Mouse (Mus musculus) midbrain, embryonic 10.5 days (tissue): ENCODE measurements around the gene Pusl1. TPM values are rescaled to one million over a fixed set of nuclear protein-coding genes. Genes with fewer than 3 reads are reported as not detected.

Source experiments
- DNase-seq: peaks from one replicate; pipeline ENCODE4 v3.0.0-alpha.2; 2017; ENCODE audit warnings: low spot score
- H3K27ac ChIP-seq: fragments of 300-500 bp; sonication (generic); replicated peaks from 2 replicates; pipeline ENCODE4 v1.5.1; 2016; ENCODE audit warnings: mild to moderate bottlenecking
- H3K27me3 ChIP-seq: fragments of 300-500 bp; sonication (generic); 2 replicates; pipeline ENCODE4 v1.6.1; 2016; ENCODE audit warnings: low read depth, mild to moderate bottlenecking; ENCODE audit not compliant: poor library complexity, severe bottlenecking
- H3K36me3 ChIP-seq: fragments of 300-500 bp; sonication (generic); 2 replicates; pipeline ENCODE4 v1.6.1; 2016; ENCODE audit warnings: mild to moderate bottlenecking, moderate library complexity
- H3K4me1 ChIP-seq: fragments of 300-500 bp; sonication (generic); 2 replicates; pipeline ENCODE4 v1.6.1; 2016
- H3K4me3 ChIP-seq: fragments of 300-500 bp; sonication (generic); 2 replicates; pipeline ENCODE4 v1.5.1; 2016; ENCODE audit warnings: mild to moderate bottlenecking, moderate library complexity
- H3K9me3 ChIP-seq: fragments of 300-500 bp; sonication (generic); replicated peaks from 2 replicates; pipeline ENCODE4 v1.6.1; 2016; ENCODE audit warnings: mild to moderate bottlenecking
- WGBS: fragments of 180-500 bp; shearing (Covaris S2); methylation state at CpG from one replicate; pipeline ENCODE4 v1.1.7; 2016; 5-methylcytosine and 5-hydroxymethylcytosine counted together
- polyA plus RNA-seq: library from polyadenylated mRNA; unstranded; fragments of >200 nt; fragmentation: Nextera tagmentation; extraction: Ambion mirVana; gene quantifications from 2 replicates; pipeline ENCODE4 v1.2.1, GENCODE M21; 2016

Gene Pusl1
- polyA plus RNA-seq, 1 experiment from 2014 or later = 50.7 TPM

- Histone ChIP-seq H3K27ac (no peak overlapping the region), H3K27me3 (0 out of 2 replicates have a peak, but pooled peaks cover 4% of the 10 kb centered on the region), H3K4me3 (peak overlapping the region; percentile 94; the same call in 1 of the 2 replicates), H3K4me1 (peaks cover 37% of the 10 kb centered on the region), H3K36me3 (peaks cover 25% of the 10 kb centered on the region), H3K9me3 (no peaks in the 10 kb centered on the region)
- WGBS = 90% methylated on average over 2 of the region's 2 CpGs
- no peak for DNase-seq
Measured at GRCm38 (mm10) chr4:155849391-155849790, 42.2 kb downstream of the Pusl1 start.

DNA sequence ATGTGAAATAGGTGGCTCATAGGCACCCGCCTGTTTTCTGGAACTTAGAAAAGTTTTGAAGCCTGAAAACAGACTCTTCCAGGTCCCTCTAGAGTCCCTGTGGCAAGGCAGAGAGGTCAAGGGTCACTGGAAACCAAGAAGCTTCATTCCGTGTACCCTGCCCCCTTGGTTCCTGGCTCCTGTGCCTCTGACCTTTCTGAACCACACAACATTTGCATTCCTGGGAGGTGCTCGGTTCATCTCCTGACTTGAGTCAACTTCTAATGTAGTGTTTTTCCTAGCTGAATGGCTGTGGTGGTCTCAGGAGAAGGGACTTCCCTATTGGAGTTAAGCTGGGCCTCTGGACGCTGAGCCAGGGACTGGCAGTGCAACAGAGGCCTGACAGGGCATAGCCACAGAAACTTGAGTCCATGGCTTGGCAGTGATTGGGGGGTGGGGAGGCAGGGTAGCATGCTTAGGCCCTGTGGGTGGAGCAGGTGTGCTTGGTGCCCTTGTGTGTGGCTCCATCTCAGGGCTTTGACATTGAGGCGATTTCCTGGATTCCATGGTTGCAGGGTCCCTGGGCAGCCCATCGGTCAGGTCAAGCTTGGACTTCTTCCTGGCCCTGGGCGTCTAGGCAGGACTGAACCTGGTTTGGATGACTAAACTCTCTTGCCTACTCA lies 43.0 kb downstream of the Pusl1 start:
- Histone ChIP-seq H3K36me3 (peaks cover 23% of the 10 kb centered on the region), H3K9me3 (no peaks in the 10 kb centered on the region), H3K27me3 (0 out of 2 replicates have a peak, but pooled peaks cover 4% of the 10 kb centered on the region), H3K4me3 (peak overlapping the region; percentile 94), H3K27ac (peak overlapping the region; percentile 89), H3K4me1 (peaks cover 37% of the 10 kb centered on the region)
- DNase-seq = no peak
- WGBS = 57% methylated on average over 7 of the region's 7 CpGs

- 1% methylated on average over 69 of the region's 69 CpGs for WGBS
Measured at GRCm38 (mm10) chr4:155847591-155848352, 43.8 kb downstream of the Pusl1 start.

GRCm38 (mm10) chr4:155846871-155847578 lies 44.6 kb downstream of the Pusl1 start, which contains the start of gene Dvl1:
Gene Dvl1 (plus strand): TSS chr4:155847402.
- Histone ChIP-seq H3K27ac (peak within 1 kb of the TSS; percentile 89), H3K4me3 (peak within 1 kb of the TSS; percentile 94), H3K9me3 (no peaks in the 10 kb centered on the region), H3K36me3 (peaks cover 24% of the 10 kb centered on the region), H3K27me3 (peaks cover 17% of the 10 kb centered on the region), H3K4me1 (peaks cover 37% of the 10 kb centered on the region)
- peak; percentile 94 for DNase-seq
- 2% methylated on average over 62 of the region's 65 CpGs for WGBS

More at GRCm38 (mm10) chr4:155847591-155848352, 43.8 kb downstream of the Pusl1 start:
- no peaks in the 10 kb centered on the region for H3K9me3 ChIP-seq
- peaks cover 23% of the 10 kb centered on the region for H3K36me3 ChIP-seq
- H3K27ac ChIP-seq = peak overlapping the region; percentile 89
- peaks cover 10% of the 10 kb centered on the region; the same call in 1 of the 2 replicates for H3K27me3 ChIP-seq
- H3K4me1 ChIP-seq = peaks cover 37% of the 10 kb centered on the region
- no peak for DNase-seq
- peak overlapping the region; percentile 94 for H3K4me3 ChIP-seq

- no peaks in the 10 kb centered on the region for H3K9me3 ChIP-seq
- H3K27ac ChIP-seq = no peak overlapping the region
- H3K27me3 ChIP-seq = peaks cover 36% of the 10 kb centered on the region
- peaks cover 52% of the 10 kb centered on the region for H3K4me1 ChIP-seq
- DNase-seq = no peak
- whole genome bisulfite sequencing = 92% methylated on average over 5 of the region's 5 CpGs
- H3K4me3 ChIP-seq = no peak overlapping the region
- H3K36me3 ChIP-seq = peaks cover 28% of the 10 kb centered on the region
Measured at GRCm38 (mm10) chr4:155843231-155843630, 48.4 kb downstream of the Pusl1 start.

DNA sequence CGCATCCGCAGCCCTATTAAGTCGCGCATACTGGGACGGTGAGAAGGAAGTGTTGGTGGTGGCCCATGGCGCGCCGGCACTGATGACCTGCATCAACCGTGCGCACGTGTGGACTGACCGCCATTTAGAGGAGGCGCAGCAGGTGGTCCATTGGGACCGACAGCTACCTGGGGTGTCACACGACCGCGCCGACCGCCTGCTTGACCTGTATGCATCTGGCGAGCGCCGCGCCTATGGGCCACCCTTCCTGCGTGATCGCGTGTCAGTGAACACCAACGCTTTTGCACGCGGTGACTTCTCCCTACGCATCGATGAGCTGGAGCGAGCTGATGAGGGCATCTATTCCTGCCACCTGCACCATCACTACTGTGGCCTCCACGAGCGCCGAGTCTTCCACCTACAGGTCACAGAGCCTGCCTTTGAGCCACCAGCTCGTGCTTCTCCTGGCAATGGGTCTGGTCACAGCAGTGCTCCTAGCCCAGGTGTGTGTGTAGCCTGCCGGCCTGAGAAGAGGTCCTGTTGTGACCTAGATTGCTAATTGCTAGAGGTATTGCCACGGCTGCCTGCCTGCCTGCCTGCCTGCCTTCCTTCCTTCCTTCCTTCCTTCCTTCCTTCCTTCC lies 49.8 kb downstream of the Pusl1 start:
- Histone ChIP-seq H3K27me3 (peaks cover 36% of the 10 kb centered on the region), H3K27ac (no peak overlapping the region; the same call in 1 of the 2 replicates), H3K36me3 (peaks cover 28% of the 10 kb centered on the region), H3K4me1 (peaks cover 43% of the 10 kb centered on the region), H3K4me3 (peak overlapping the region; percentile 66), H3K9me3 (no peaks in the 10 kb centered on the region)
- 36% methylated on average over 38 of the region's 38 CpGs for WGBS
- no peak for DNase-seq

DNA sequence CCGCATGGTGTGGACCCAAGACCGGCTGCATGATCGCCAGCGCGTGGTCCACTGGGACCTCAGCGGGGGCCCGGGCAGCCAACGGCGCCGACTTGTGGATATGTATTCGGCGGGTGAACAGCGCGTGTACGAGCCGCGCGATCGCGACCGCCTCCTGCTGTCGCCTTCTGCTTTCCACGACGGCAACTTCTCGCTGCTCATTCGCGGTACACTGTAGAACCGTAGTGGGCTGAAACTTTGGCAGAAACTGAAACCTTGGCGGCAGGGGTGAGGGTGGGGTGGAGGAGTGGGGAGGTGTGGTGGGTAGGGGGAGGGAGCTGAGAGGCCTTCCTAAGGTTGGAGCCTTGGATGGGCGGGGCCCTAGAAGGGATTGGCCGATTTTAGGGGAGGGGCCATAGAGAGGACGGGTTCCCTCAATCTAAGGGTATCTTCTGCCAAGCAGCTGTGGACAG lies 50.6 kb downstream of the Pusl1 start:
- H3K27me3 ChIP-seq = peaks cover 32% of the 10 kb centered on the region
- no peaks in the 10 kb centered on the region for H3K9me3 ChIP-seq
- H3K36me3 ChIP-seq = peaks cover 28% of the 10 kb centered on the region
- H3K27ac ChIP-seq = peak overlapping the region; percentile 87
- DNase-seq = peak; percentile 44
- 1% methylated on average over 32 of the region's 32 CpGs for WGBS
- H3K4me1 ChIP-seq = peaks cover 36% of the 10 kb centered on the region
- H3K4me3 ChIP-seq = peak overlapping the region; percentile 66

- Histone ChIP-seq H3K4me1 (peaks cover 36% of the 10 kb centered on the region), H3K27ac (peak overlapping the region; percentile 87), H3K27me3 (peaks cover 32% of the 10 kb centered on the region), H3K36me3 (peaks cover 30% of the 10 kb centered on the region), H3K9me3 (no peaks in the 10 kb centered on the region), H3K4me3 (peak overlapping the region; percentile 66)
- WGBS = 11% methylated on average over 8 of the region's 8 CpGs
- no peak for DNase-seq
Measured at GRCm38 (mm10) chr4:155840076-155841002, 51.2 kb downstream of the Pusl1 start.

DNA sequence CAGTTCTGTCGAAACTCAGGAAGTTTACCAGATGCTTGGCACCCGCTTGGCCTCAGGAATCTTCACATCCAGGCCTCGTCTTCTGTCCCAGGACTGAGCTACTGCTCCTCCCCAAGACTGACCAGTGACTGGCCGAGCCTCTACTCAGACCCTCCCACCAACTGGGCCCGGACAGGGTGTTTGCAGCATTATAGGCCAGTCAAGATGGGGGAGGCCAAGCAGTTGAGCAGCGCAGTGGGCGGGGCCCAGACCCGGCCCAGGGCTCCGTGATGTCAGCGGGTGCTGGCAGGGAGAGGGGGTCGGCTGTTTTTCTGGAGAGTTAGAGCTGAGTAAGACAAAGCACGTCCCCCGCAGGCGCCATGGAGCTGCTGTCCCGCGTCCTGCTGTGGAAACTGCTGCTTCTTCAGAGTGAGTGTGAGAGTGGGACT lies 52.1 kb downstream of the Pusl1 start, which contains the start of gene Mxra8:
TSS of gene Mxra8 (plus strand) at position 198 of the 428 bp plus-strand sequence.
- 1% methylated on average over 16 of the region's 16 CpGs for WGBS
- H3K27me3 ChIP-seq = peaks cover 32% of the 10 kb centered on the region
- H3K4me3 ChIP-seq = peak within 1 kb of the TSS; percentile 66
- peaks cover 36% of the 10 kb centered on the region for H3K4me1 ChIP-seq
- peak within 1 kb of the TSS; percentile 87 for H3K27ac ChIP-seq
- peaks cover 33% of the 10 kb centered on the region for H3K36me3 ChIP-seq
- H3K9me3 ChIP-seq = no peaks in the 10 kb centered on the region
- DNase-seq = peak; percentile 88

DNA sequence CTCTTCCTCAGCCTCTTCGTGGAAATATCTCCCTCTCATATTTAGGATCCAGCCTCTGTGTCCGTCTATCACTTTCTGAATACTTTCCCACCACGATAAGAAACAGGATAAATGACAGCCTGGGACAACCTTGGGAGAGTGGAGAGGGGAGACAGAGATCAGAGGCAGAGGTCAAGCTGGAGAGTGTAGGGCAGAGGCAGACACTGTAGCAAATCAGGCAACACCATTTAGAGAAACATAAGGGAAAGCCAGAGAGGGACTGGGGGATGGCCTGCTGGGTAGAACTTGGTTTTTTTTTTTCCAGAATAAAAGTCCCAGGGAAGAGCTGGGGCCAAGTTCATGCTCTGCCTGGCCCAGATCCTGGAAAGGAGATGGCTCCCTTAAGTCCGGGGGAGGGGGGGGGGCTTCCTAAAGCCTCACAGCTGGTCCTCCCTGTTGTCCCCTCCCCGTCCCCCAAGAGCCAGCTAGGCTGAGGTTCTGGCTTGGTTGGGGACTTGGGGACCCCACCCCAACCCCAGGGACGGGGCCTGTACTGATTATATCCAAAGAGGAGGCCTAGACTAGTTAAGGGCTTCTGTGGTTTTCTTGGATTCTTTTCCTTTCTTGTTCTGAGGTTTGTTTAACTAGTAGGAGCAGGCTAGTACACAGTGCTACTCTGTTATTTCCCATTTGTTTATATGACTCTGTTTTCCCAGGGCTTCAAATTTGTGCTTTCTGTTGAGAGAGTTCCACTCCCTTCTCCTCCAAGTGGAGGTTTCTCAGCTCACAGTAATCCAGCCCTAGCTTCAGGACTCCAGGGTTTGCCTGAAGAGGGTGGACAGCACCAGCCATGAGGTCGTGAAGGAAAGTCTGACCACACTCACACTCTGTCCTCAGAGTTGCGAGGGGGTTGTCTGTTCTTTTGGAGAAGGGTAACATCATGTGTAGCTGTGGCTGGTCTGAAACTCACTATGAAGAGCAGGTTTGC lies 53.1 kb downstream of the Pusl1 start:
- peak overlapping the region; percentile 66 for H3K4me3 ChIP-seq
- H3K27ac ChIP-seq = peak overlapping the region; percentile 87
- peaks cover 31% of the 10 kb centered on the region for H3K36me3 ChIP-seq
- WGBS = 59% methylated on average over 8 of the region's 8 CpGs
- peaks cover 42% of the 10 kb centered on the region for H3K4me1 ChIP-seq
- no peak for DNase-seq
- peaks cover 32% of the 10 kb centered on the region for H3K27me3 ChIP-seq
- H3K9me3 ChIP-seq = no peaks in the 10 kb centered on the region
